Comparison of ENCODE assay signal across 8 mouse cellular contexts in genomic region chr5:114771796-114772195, GRCm38 (mm10). TPM values are rescaled to one million over a fixed set of nuclear protein-coding genes. Genes with fewer than 3 reads are reported as not detected.
DNase-seq lines count a peak whose midpoint lies in the region; TF ChIP-seq lines count a peak whose summit lies in the region.

No protein-coding gene starts in this region.

- no peak overlapping the region for H3K27ac ChIP-seq in forebrain, embryonic 10.5 days
- no peak overlapping the region for H3K27ac ChIP-seq in limb, embryonic 10.5 days
- H3K27ac ChIP-seq in olfactory bulb, adult 2 months (ENCODE audit: insufficient read depth, low read depth, low read length), result no peak overlapping the region; the same call in 1 of the 2 replicates

- H3K27me3 ChIP-seq in forebrain, embryonic 10.5 days (ENCODE audit: poor library complexity, severe bottlenecking), result no peaks in the 10 kb centered on the region
- no peaks in the 10 kb centered on the region for H3K27me3 ChIP-seq in limb, embryonic 10.5 days (ENCODE audit: low read depth, poor library complexity, severe bottlenecking)

- DNase-seq in lung, adult 2 months, result no peak
- no peak for DNase-seq in lung, postnatal 25 days (ENCODE audit: low spot score)
- no peak for DNase-seq in forebrain, embryonic 10.5 days (ENCODE audit: extremely low spot score, low spot score)
- no peak for DNase-seq in limb, embryonic 10.5 days (ENCODE audit: low spot score)
- DNase-seq in urinary bladder, postnatal 14 days (ENCODE audit: low spot score), result no peak
- no peak for DNase-seq in right cerebral cortex, adult 2 months (ENCODE audit: low spot score in 2 of 2)
- DNase-seq in gastrocnemius, postnatal 14 days, result no peak

- no peak for TF ChIP-seq POLR2A in lung, adult 2 months (IDR thresholded peaks at IDR 0.05; ENCODE audit: borderline replicate concordance, extremely low read depth, low read depth, low read length)
- TF ChIP-seq POLR2A in olfactory bulb, adult 2 months (IDR thresholded peaks at IDR 0.05; ENCODE audit: insufficient read depth, low read depth, low read length), result no peak

- TF ChIP-seq CTCF in lung, adult 2 months (IDR thresholded peaks at IDR 0.05; ENCODE audit: insufficient read depth, low read length), result no peak
- TF ChIP-seq CTCF in olfactory bulb, adult 2 months (IDR thresholded peaks at IDR 0.05; ENCODE audit: insufficient read depth, low read depth, low read length), result no peak

- intact Hi-C loops in gastrocnemius, postnatal 14 days (cut with DNase I; ENCODE audit: low total_unique reads), result no loop called here

- peak overlapping the region; percentile 84 for H3K4me3 ChIP-seq in lung, adult 2 months (replicated peaks; ENCODE audit: extremely low read depth, low read depth, low read length)
- peak overlapping the region; percentile 99 for H3K4me3 ChIP-seq in forebrain, embryonic 10.5 days
- H3K4me3 ChIP-seq in limb, embryonic 10.5 days, result peak overlapping the region; percentile 100
- H3K4me3 ChIP-seq in olfactory bulb, adult 2 months (ENCODE audit: insufficient read depth, low read depth, low read length), result 0 out of 2 replicates have a peak overlapping the region, but pooled peaks have one; percentile 9

- peaks cover 4% of the 10 kb centered on the region; the same call in 1 of the 2 replicates for H3K36me3 ChIP-seq in forebrain, embryonic 10.5 days (replicated peaks)
- H3K36me3 ChIP-seq in limb, embryonic 10.5 days, result peaks cover 5% of the 10 kb centered on the region

- 30% methylated on average over 8 of the region's 8 CpGs for WGBS in lung, adult 2 months
- 77% methylated on average over 8 of the region's 8 CpGs for whole genome bisulfite sequencing in forebrain, embryonic 10.5 days
- 81% methylated on average over 8 of the region's 8 CpGs for WGBS in limb, embryonic 10.5 days
- 30% methylated on average over 8 of the region's 8 CpGs for WGBS in olfactory bulb, adult 2 months

- peaks cover 17% of the 10 kb centered on the region for H3K4me1 ChIP-seq in lung, adult 2 months (ENCODE audit: control insufficient read depth, insufficient read depth, low read length)
- H3K4me1 ChIP-seq in forebrain, embryonic 10.5 days, result peaks cover 49% of the 10 kb centered on the region
- H3K4me1 ChIP-seq in limb, embryonic 10.5 days, result peaks cover 44% of the 10 kb centered on the region
- H3K4me1 ChIP-seq in olfactory bulb, adult 2 months (ENCODE audit: control insufficient read depth, insufficient read depth, low read length), result peaks cover 11% of the 10 kb centered on the region

- no peaks in the 10 kb centered on the region for H3K9me3 ChIP-seq in forebrain, embryonic 10.5 days
- no peaks in the 10 kb centered on the region for H3K9me3 ChIP-seq in limb, embryonic 10.5 days (replicated peaks)

RNA-seq across cellular contexts. Expression of gene Ankrd13a, which starts 2.7 kb away (rescaled TPM):
- 92.1 and 104 TPM in 2 replicates for polyA plus RNA-seq in lung, adult 2 months (2012; rRNA removed)
- 38.3 and 39.5 TPM in 2 replicates for polyA plus RNA-seq in forebrain, embryonic 10.5 days (2016; fragmentation: Nextera tagmentation; extraction: Ambion mirVana)
- 43.1 and 44.0 TPM in 2 replicates for polyA plus RNA-seq in limb, embryonic 10.5 days (2016; fragmentation: Nextera tagmentation; extraction: Ambion mirVana)
- polyA plus RNA-seq in olfactory bulb, adult 2 months (2012; ENCODE audit: insufficient read depth, insufficient read length, low replicate concordance, missing spikeins), result not detected in 2 replicates
- 10 to 100 TPM; 29.9 to 30.1 TPM for total RNA-seq in gastrocnemius, postnatal 14 days (2021)

RNA-seq across cellular contexts. Expression of gene Git2, which starts 3.5 kb away (rescaled TPM):
- polyA plus RNA-seq in lung, adult 2 months (2012; rRNA removed), result 97.6 and 105 TPM in 2 replicates
- polyA plus RNA-seq in forebrain, embryonic 10.5 days (2016; fragmentation: Nextera tagmentation; extraction: Ambion mirVana), result 33.1 and 34.2 TPM in 2 replicates
- polyA plus RNA-seq in limb, embryonic 10.5 days (2016; fragmentation: Nextera tagmentation; extraction: Ambion mirVana), result 36.1 and 44.8 TPM in 2 replicates
- not detected in 2 replicates for polyA plus RNA-seq in olfactory bulb, adult 2 months (2012; ENCODE audit: insufficient read depth, insufficient read length, low replicate concordance, missing spikeins)
- total RNA-seq in gastrocnemius, postnatal 14 days (2021), result 10 to 100 TPM; 19.8 to 25.8 TPM

RNA-seq across cellular contexts. Expression of gene 1500011B03Rik, which starts 51.5 kb away (rescaled TPM):
- 16.7 and 26.0 TPM in 2 replicates for polyA plus RNA-seq in lung, adult 2 months (2012; rRNA removed)
- 118 and 119 TPM in 2 replicates for polyA plus RNA-seq in forebrain, embryonic 10.5 days (2016; fragmentation: Nextera tagmentation; extraction: Ambion mirVana)
- polyA plus RNA-seq in limb, embryonic 10.5 days (2016; fragmentation: Nextera tagmentation; extraction: Ambion mirVana), result 92.0 and 92.4 TPM in 2 replicates
- polyA plus RNA-seq in olfactory bulb, adult 2 months (2012; ENCODE audit: insufficient read depth, insufficient read length, low replicate concordance, missing spikeins), result not detected in 2 replicates
- total RNA-seq in gastrocnemius, postnatal 14 days (2021), result 10 to 100 TPM in 1 of 2 experiments, 1 to 10 TPM in 1; 9.4 to 10.5 TPM

Comparison
In these comparisons a context has a peak if more than half of its experiments do, and no peak if none do; other contexts are left out.
1. H3K4me3 ChIP-seq: peak in every context shown above with its lines; median percentile 100 in limb, embryonic 10.5 days; 99 in forebrain, embryonic 10.5 days; 84 in lung, adult 2 months; 9 in olfactory bulb, adult 2 months.
2. RNA of gene 1500011B03Rik, which starts 51.5 kb away (polyA plus RNA-seq): 118 to 119 TPM in forebrain, embryonic 10.5 days, 92.0 to 92.4 TPM in limb, embryonic 10.5 days and 16.7 to 26.0 TPM in lung, adult 2 months; not detected in olfactory bulb, adult 2 months; every median in the first group is over 10 times any median in the second.